Mouse (Mus musculus): ENCODE results near the gene Zbtb22. TPM values are rescaled to one million over a fixed set of nuclear protein-coding genes. Genes with fewer than 3 reads are reported as not detected.
"Not testable (repeated sequence)": the region's sequence is repeated elsewhere in the genome, so short reads cannot be mapped to it uniquely, and the experiment has no call there.

The Zbtb22 gene
- polyA plus RNA-seq, 1 experiment from 2014 or later = 9.1 TPM

GRCm38 (mm10) chr17:33891357-33891756 is 24.3 kb upstream of the Zbtb22 start:
- no peaks in the 10 kb centered on the region for H3K27me3 ChIP-seq (ENCODE audit: control insufficient read depth, insufficient read depth, low read depth, low read length)
- peaks cover 6% of the 10 kb centered on the region for H3K36me3 ChIP-seq (ENCODE audit: control insufficient read depth, insufficient read depth)
- WGBS (ENCODE audit: insufficient replicate concordance) = 55% methylated on average over 2 of the region's 2 CpGs
- no peak overlapping the region for H3K9ac ChIP-seq (ENCODE audit: low read depth, low read length)
- peaks cover 17% of the 10 kb centered on the region for H3K4me1 ChIP-seq (ENCODE audit: control insufficient read depth, low read depth, low read length)
- no peak overlapping the region for H3K27ac ChIP-seq (ENCODE audit: low read length)
- H3K4me2 ChIP-seq (ENCODE audit: low read depth, low read length) = no peak overlapping the region
- H3K9me3 ChIP-seq (replicated peaks; ENCODE audit: control insufficient read depth, low read length) = no peaks in the 10 kb centered on the region
- no peak overlapping the region for H3K4me3 ChIP-seq (ENCODE audit: low read depth, low read length)
- no peak for ATAC-seq (ENCODE audit: low read depth)

GRCm38 (mm10) chr17:33891892-33892291 is 23.8 kb upstream of the Zbtb22 start:
- H3K4me2 ChIP-seq (ENCODE audit: low read depth, low read length); H3K4me3 ChIP-seq (ENCODE audit: low read depth, low read length); H3K9ac ChIP-seq (ENCODE audit: low read depth, low read length); H3K27me3 ChIP-seq (ENCODE audit: control insufficient read depth, insufficient read depth, low read depth, low read length); H3K36me3 ChIP-seq (ENCODE audit: control insufficient read depth, insufficient read depth); H3K9me3 ChIP-seq (replicated peaks; ENCODE audit: control insufficient read depth, low read length); ATAC-seq (ENCODE audit: low read depth); H3K27ac ChIP-seq (ENCODE audit: low read length): not testable (repeated sequence)
- peaks cover 17% of the 10 kb centered on the region for H3K4me1 ChIP-seq (ENCODE audit: control insufficient read depth, low read depth, low read length)
- WGBS (ENCODE audit: insufficient replicate concordance) = 62% methylated on average over 6 of the region's 6 CpGs

- no peaks in the 10 kb centered on the region for H3K9me3 ChIP-seq (replicated peaks; ENCODE audit: control insufficient read depth, low read length)
- WGBS (ENCODE audit: insufficient replicate concordance) = 38% methylated on average over 7 of the region's 7 CpGs
- H3K4me1 ChIP-seq (ENCODE audit: control insufficient read depth, low read depth, low read length) = peaks cover 20% of the 10 kb centered on the region
- no peaks in the 10 kb centered on the region for H3K27me3 ChIP-seq (ENCODE audit: control insufficient read depth, insufficient read depth, low read depth, low read length)
- ATAC-seq (ENCODE audit: low read depth) = no peak
- H3K4me3 ChIP-seq (ENCODE audit: low read depth, low read length) = no peak overlapping the region
- no peaks in the 10 kb centered on the region for H3K36me3 ChIP-seq (ENCODE audit: control insufficient read depth, insufficient read depth)
- H3K27ac ChIP-seq (ENCODE audit: low read length) = no peak overlapping the region
- H3K9ac ChIP-seq (ENCODE audit: low read depth, low read length) = no peak overlapping the region
- no peak overlapping the region for H3K4me2 ChIP-seq (ENCODE audit: low read depth, low read length)
Observed at GRCm38 (mm10) chr17:33892429-33892828, 23.3 kb upstream of the Zbtb22 start.

DNA sequence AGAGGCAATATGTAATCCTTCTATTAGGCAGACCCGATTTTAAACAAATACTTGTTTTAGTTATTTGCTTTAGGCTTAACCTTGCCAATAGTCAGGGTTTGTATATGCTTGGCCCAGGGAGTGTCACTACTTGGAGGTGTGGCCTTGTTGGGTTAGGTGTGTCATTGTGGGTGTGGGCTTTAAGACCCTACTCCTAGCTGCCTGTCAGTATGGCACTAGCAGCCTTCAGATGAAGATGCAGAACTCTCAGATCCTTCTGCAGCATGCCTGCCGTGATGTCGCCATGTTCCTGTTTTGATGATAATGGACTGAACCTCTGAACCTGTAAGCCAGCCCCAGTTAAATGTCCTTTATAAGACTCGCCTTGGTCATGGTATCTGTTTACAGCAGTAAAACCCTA is 22.7 kb upstream of the Zbtb22 start:
- not testable (repeated sequence) for ATAC-seq (ENCODE audit: low read depth); H3K4me3 ChIP-seq (ENCODE audit: low read depth, low read length); H3K27ac ChIP-seq (ENCODE audit: low read length); H3K9ac ChIP-seq (ENCODE audit: low read depth, low read length); H3K9me3 ChIP-seq (replicated peaks; ENCODE audit: control insufficient read depth, low read length); H3K36me3 ChIP-seq (ENCODE audit: control insufficient read depth, insufficient read depth); H3K27me3 ChIP-seq (ENCODE audit: control insufficient read depth, insufficient read depth, low read depth, low read length); H3K4me2 ChIP-seq (ENCODE audit: low read depth, low read length)
- WGBS (ENCODE audit: insufficient replicate concordance) = 65% methylated on average over 4 of the region's 4 CpGs
- peaks cover 19% of the 10 kb centered on the region for H3K4me1 ChIP-seq (ENCODE audit: control insufficient read depth, low read depth, low read length)

GRCm38 (mm10) chr17:33897114-33897794 is 18.4 kb upstream of the Zbtb22 start:
- ATAC-seq (ENCODE audit: low read depth) = no peak
- no peak overlapping the region; the same call in 1 of the 2 replicates for H3K27ac ChIP-seq (ENCODE audit: low read length)

DNA sequence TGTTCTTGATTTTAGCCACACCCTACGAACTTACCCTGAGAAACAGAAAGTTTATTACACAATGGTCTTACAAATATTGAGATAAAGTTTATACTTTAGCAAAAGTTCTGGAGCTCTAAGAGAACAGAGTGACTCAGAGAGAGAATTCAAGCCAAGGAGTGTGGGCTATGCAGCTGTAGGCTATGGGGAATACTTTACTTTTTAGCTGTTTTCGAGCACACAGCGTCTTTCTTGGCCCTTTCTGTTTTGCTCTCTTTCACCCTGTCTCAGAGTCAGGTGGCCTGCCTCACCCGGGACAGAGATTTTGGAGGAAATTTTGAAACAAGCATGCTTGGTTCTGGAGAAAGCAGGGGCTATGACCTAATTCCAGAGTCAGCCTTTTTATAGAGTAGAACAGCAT is 17.5 kb upstream of the Zbtb22 start:
- 61% methylated on average over 4 of the region's 4 CpGs for WGBS (ENCODE audit: insufficient replicate concordance)
- not testable (repeated sequence) for ATAC-seq (ENCODE audit: low read depth); H3K27me3 ChIP-seq (ENCODE audit: control insufficient read depth, insufficient read depth, low read depth, low read length); H3K36me3 ChIP-seq (ENCODE audit: control insufficient read depth, insufficient read depth); H3K9ac ChIP-seq (ENCODE audit: low read depth, low read length); H3K4me2 ChIP-seq (ENCODE audit: low read depth, low read length); H3K4me3 ChIP-seq (ENCODE audit: low read depth, low read length); H3K9me3 ChIP-seq (replicated peaks; ENCODE audit: control insufficient read depth, low read length)
- peak overlapping the region; percentile 50 for H3K27ac ChIP-seq (ENCODE audit: low read length)
- H3K4me1 ChIP-seq (ENCODE audit: control insufficient read depth, low read depth, low read length) = peaks cover 46% of the 10 kb centered on the region

More at GRCm38 (mm10) chr17:33897114-33897794, 18.4 kb upstream of the Zbtb22 start:
- H3K4me3 ChIP-seq (ENCODE audit: low read depth, low read length) = no peak overlapping the region
- H3K9ac ChIP-seq (ENCODE audit: low read depth, low read length) = no peak overlapping the region
- H3K4me1 ChIP-seq (ENCODE audit: control insufficient read depth, low read depth, low read length) = peaks cover 37% of the 10 kb centered on the region
- H3K9me3 ChIP-seq (replicated peaks; ENCODE audit: control insufficient read depth, low read length) = no peaks in the 10 kb centered on the region
- H3K36me3 ChIP-seq (ENCODE audit: control insufficient read depth, insufficient read depth) = no peaks in the 10 kb centered on the region
- WGBS (ENCODE audit: insufficient replicate concordance) = 14% methylated on average over 6 of the region's 6 CpGs
- H3K27me3 ChIP-seq (ENCODE audit: control insufficient read depth, insufficient read depth, low read depth, low read length) = no peaks in the 10 kb centered on the region
- no peak overlapping the region for H3K4me2 ChIP-seq (ENCODE audit: low read depth, low read length)

DNA sequence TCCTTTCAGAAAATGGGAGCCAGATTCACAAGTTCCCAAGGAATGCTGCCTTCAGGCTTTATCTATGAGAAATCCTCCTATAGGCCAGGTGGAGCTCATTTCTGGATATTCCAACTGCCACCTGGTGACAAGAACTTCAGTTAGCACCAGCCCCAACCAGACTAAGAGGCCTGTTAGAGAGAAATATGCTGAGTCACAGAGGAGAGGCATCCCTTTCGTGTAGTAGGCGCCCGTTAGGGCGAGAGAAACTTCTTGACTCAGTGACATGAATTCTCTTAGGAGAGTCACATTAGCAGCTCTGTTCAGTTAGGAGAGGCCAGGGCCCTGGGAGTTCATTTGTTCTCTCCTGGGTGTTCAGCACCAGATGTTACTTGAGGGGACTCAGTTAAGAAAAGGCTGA is 16.1 kb upstream of the Zbtb22 start:
- peak; percentile 81 for ATAC-seq (ENCODE audit: low read depth)
- peak overlapping the region; percentile 13; the same call in 1 of the 2 replicates for H3K9ac ChIP-seq (ENCODE audit: low read depth, low read length)

GRCm38 (mm10) chr17:33900281-33900988 is 15.3 kb upstream of the Zbtb22 start:
- no peaks in the 10 kb centered on the region for H3K9me3 ChIP-seq (replicated peaks; ENCODE audit: control insufficient read depth, low read length)
- H3K27me3 ChIP-seq (ENCODE audit: control insufficient read depth, insufficient read depth, low read depth, low read length) = no peaks in the 10 kb centered on the region
- H3K9ac ChIP-seq (ENCODE audit: low read depth, low read length) = peak overlapping the region; percentile 13; the same call in 1 of the 2 replicates
- peak overlapping the region; percentile 82 for H3K27ac ChIP-seq (ENCODE audit: low read length)
- H3K4me2 ChIP-seq (ENCODE audit: low read depth, low read length) = no peak overlapping the region
- no peak overlapping the region for H3K4me3 ChIP-seq (ENCODE audit: low read depth, low read length)
- no peaks in the 10 kb centered on the region for H3K36me3 ChIP-seq (ENCODE audit: control insufficient read depth, insufficient read depth)
- 47% methylated on average over 7 of the region's 7 CpGs for WGBS (ENCODE audit: insufficient replicate concordance)
- peaks cover 50% of the 10 kb centered on the region for H3K4me1 ChIP-seq (ENCODE audit: control insufficient read depth, low read depth, low read length)
- peak; percentile 16; the same call in 1 of the 2 replicates for ATAC-seq (ENCODE audit: low read depth)

More for the DNA sequence above, 16.1 kb upstream of the Zbtb22 start:
- Histone ChIP-seq H3K4me2 (ENCODE audit: low read depth, low read length) (no peak overlapping the region), H3K4me1 (ENCODE audit: control insufficient read depth, low read depth, low read length) (peaks cover 50% of the 10 kb centered on the region), H3K27ac (ENCODE audit: low read length) (peak overlapping the region; percentile 82), H3K36me3 (ENCODE audit: control insufficient read depth, insufficient read depth) (no peaks in the 10 kb centered on the region), H3K27me3 (ENCODE audit: control insufficient read depth, insufficient read depth, low read depth, low read length) (no peaks in the 10 kb centered on the region), H3K4me3 (ENCODE audit: low read depth, low read length) (no peak overlapping the region), H3K9me3 (replicated peaks; ENCODE audit: control insufficient read depth, low read length) (no peaks in the 10 kb centered on the region)
- WGBS (ENCODE audit: insufficient replicate concordance) = 14% methylated on average over 4 of the region's 4 CpGs

DNA sequence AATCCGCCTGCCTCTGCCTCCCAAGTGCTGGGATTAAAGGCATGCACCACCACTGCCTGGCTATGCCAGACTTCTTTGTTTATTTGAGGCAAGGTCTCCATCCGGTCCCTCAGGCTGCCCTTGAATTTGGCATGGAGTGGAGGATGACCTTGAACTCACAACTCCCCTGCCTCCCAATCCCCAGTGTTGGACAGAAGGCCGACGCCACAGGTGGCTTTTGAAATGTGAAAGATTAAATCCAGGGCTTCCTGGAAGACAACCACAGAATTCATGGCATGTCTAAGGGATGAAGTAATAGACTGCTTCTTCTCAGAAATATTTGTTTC is 14.8 kb upstream of the Zbtb22 start:
- Histone ChIP-seq H3K4me3 (ENCODE audit: low read depth, low read length) (no peak overlapping the region), H3K4me1 (ENCODE audit: control insufficient read depth, low read depth, low read length) (peaks cover 50% of the 10 kb centered on the region), H3K9me3 (replicated peaks; ENCODE audit: control insufficient read depth, low read length) (no peaks in the 10 kb centered on the region), H3K9ac (ENCODE audit: low read depth, low read length) (no peak overlapping the region), H3K27ac (ENCODE audit: low read length) (no peak overlapping the region), H3K4me2 (ENCODE audit: low read depth, low read length) (no peak overlapping the region), H3K27me3 (ENCODE audit: control insufficient read depth, insufficient read depth, low read depth, low read length) (no peaks in the 10 kb centered on the region), H3K36me3 (ENCODE audit: control insufficient read depth, insufficient read depth) (no peaks in the 10 kb centered on the region)
- 83% methylated on average over 4 of the region's 4 CpGs for WGBS (ENCODE audit: insufficient replicate concordance)
- ATAC-seq (ENCODE audit: low read depth) = no peak

Data from liver, embryonic 16.5 days (tissue).